Mouse (Mus musculus) forebrain, postnatal 0 days (tissue): ENCODE measurements around the gene Trmt13. TPM values are rescaled to one million over a fixed set of nuclear protein-coding genes. Genes with fewer than 3 reads are reported as not detected.
A peak's percentile ranks its signal among the peaks of the same experiment; 100 is the strongest.
"Not testable (repeated sequence)": the region's sequence is repeated elsewhere in the genome, so short reads cannot be mapped to it uniquely, and the experiment has no call there.

Experiments used
- ATAC-seq: fragments of 200-750 bp; cut with Nextera tagmentation; 2 replicates; pipeline ENCODE4 v1.8.0; 2017; ENCODE audit warnings: mild to moderate bottlenecking, moderate library complexity
- DNase-seq: peaks from one replicate; pipeline ENCODE4 v3.0.0-alpha.2; 2015
- H3K27ac ChIP-seq: fragments of 300-500 bp; sonication (generic); 2 replicates; pipeline ENCODE4 v1.5.1; 2014; ENCODE audit warnings: low read depth, mild to moderate bottlenecking, antibody characterized with exemption, low read length, moderate library complexity, mixed read lengths
- H3K27me3 ChIP-seq: fragments of 300-500 bp; sonication (generic); 2 replicates; pipeline ENCODE4 v1.6.1; 2014; ENCODE audit warnings: mild to moderate bottlenecking, low read length, mixed read lengths; ENCODE audit not compliant: insufficient read depth
- H3K36me3 ChIP-seq: fragments of 300-500 bp; sonication (generic); 2 replicates; pipeline ENCODE4 v1.6.1; 2014; ENCODE audit warnings: mild to moderate bottlenecking, moderate library complexity; ENCODE audit not compliant: insufficient read depth
- H3K4me1 ChIP-seq: fragments of 300-500 bp; sonication (generic); 2 replicates; pipeline ENCODE4 v1.6.1; 2014; ENCODE audit warnings: antibody characterized with exemption; ENCODE audit not compliant: insufficient read depth
- H3K4me2 ChIP-seq: fragments of 300-500 bp; sonication (generic); 2 replicates; pipeline ENCODE4 v1.6.1; 2014; ENCODE audit warnings: low read depth, mild to moderate bottlenecking, moderate library complexity
- H3K4me3 ChIP-seq: fragments of 300-500 bp; sonication (generic); 2 replicates; pipeline ENCODE4 v1.5.1; 2014; ENCODE audit warnings: low read depth, low read length, mixed read lengths
- H3K9ac ChIP-seq: fragments of 300-500 bp; sonication (generic); 2 replicates; pipeline ENCODE4 v1.6.1; 2014; ENCODE audit warnings: mild to moderate bottlenecking
- H3K9me3 ChIP-seq: fragments of 300-500 bp; sonication (generic); 2 replicates; pipeline ENCODE4 v1.6.1; 2016; ENCODE audit warnings: low read length
- CTCF ChIP-seq: sonication (generic); IDR thresholded peaks from 2 replicates; pipeline ENCODE4 v1.5.1; 2016; ENCODE audit warnings: antibody characterized with exemption, control low read depth, low read depth
- WGBS: fragments of 180-500 bp; shearing (Covaris S2); extraction: QIAGEN DNeasy Blood & Tissue Kit; methylation state at CpG from one replicate; pipeline ENCODE4 v1.1.7; 2014; 5-methylcytosine and 5-hydroxymethylcytosine counted together
- polyA plus RNA-seq: library from polyadenylated mRNA; unstranded; fragments of >200 nt; fragmentation: Nextera tagmentation; extraction: Ambion mirVana; gene quantifications from 2 replicates; pipeline ENCODE4 v1.2.1, GENCODE M21; 2015
- total RNA-seq: library from RNA; depleted of rRNA; stranded (reverse); fragments of >200 nt; gene quantifications from 2 replicates; pipeline ENCODE4 v1.2.3, GENCODE M21; 2014

Gene Trmt13
- total and polyA plus RNA-seq, 2 experiments from 2014 or later = 13.5 to 14.4 TPM

- Histone ChIP-seq H3K27me3 (no peaks in the 10 kb centered on the region), H3K9ac (peak overlapping the region; percentile 65), H3K27ac (peak overlapping the region; percentile 92), H3K9me3 (no peaks in the 10 kb centered on the region), H3K4me1 (peaks cover 9% of the 10 kb centered on the region; the same call in 1 of the 2 replicates), H3K4me2 (peak overlapping the region; percentile 58), H3K36me3 (peaks cover 15% of the 10 kb centered on the region), H3K4me3 (peak overlapping the region; percentile 91)
- 3% methylated on average over 22 of the region's 22 CpGs for WGBS
- DNase-seq = peak; percentile 72
- TF ChIP-seq CTCF = peak; percentile 63
- ATAC-seq = peak; percentile 87
Measured at GRCm38 (mm10) chr3:116594076-116594727, 20.2 kb downstream of the Trmt13 start.

GRCm38 (mm10) chr3:116582201-116582600 lies 32.2 kb downstream of the Trmt13 start:
- 87% methylated on average over 9 of the region's 9 CpGs for WGBS
- Histone ChIP-seq H3K9ac (no peak overlapping the region), H3K36me3 (peaks cover 51% of the 10 kb centered on the region), H3K9me3 (no peaks in the 10 kb centered on the region), H3K4me3 (no peak overlapping the region), H3K4me2 (no peak overlapping the region), H3K27ac (no peak overlapping the region), H3K4me1 (no peaks in the 10 kb centered on the region), H3K27me3 (no peaks in the 10 kb centered on the region)
- ATAC-seq = no peak
- DNase-seq = no peak
- no peak for TF ChIP-seq CTCF

- Histone ChIP-seq H3K27ac (no peak overlapping the region), H3K4me2 (no peak overlapping the region), H3K27me3 (no peaks in the 10 kb centered on the region), H3K9me3 (no peaks in the 10 kb centered on the region), H3K36me3 (peaks cover 17% of the 10 kb centered on the region), H3K9ac (no peak overlapping the region), H3K4me3 (no peak overlapping the region), H3K4me1 (no peaks in the 10 kb centered on the region)
- no peak for ATAC-seq
- no peak for DNase-seq
- WGBS = 61% methylated on average over 3 of the region's 3 CpGs
- peak; percentile 45 for TF ChIP-seq CTCF
Measured at GRCm38 (mm10) chr3:116577286-116577685, 37.1 kb downstream of the Trmt13 start.

GRCm38 (mm10) chr3:116570628-116571027 lies 43.8 kb downstream of the Trmt13 start:
- Histone ChIP-seq H3K27ac (no peak overlapping the region), H3K4me1 (no peaks in the 10 kb centered on the region), H3K4me2 (no peak overlapping the region), H3K4me3 (no peak overlapping the region), H3K9me3 (no peaks in the 10 kb centered on the region), H3K36me3 (no peaks in the 10 kb centered on the region), H3K9ac (no peak overlapping the region), H3K27me3 (no peaks in the 10 kb centered on the region)
- ATAC-seq (no peak), DNase-seq (no peak)
- 80% methylated on average over 2 of the region's 2 CpGs for WGBS
- no peak for TF ChIP-seq CTCF

GRCm38 (mm10) chr3:116563095-116563492 lies 51.3 kb downstream of the Trmt13 start:
- WGBS = 87% methylated on average over 7 of the region's 7 CpGs

GRCm38 (mm10) chr3:116562408-116563094 lies 51.8 kb downstream of the Trmt13 start, which contains the start of gene Lrrc39:
Gene Lrrc39 (plus strand): TSS chr3:116562973.
- Histone ChIP-seq H3K4me3 (no peak within 1 kb of the TSS), H3K4me2 (no peak within 1 kb of the TSS), H3K36me3 (no peaks in the 10 kb centered on the region), H3K4me1 (no peaks in the 10 kb centered on the region), H3K9ac (no peak within 1 kb of the TSS), H3K27ac (no peak within 1 kb of the TSS), H3K9me3 (no peaks in the 10 kb centered on the region), H3K27me3 (no peaks in the 10 kb centered on the region)
- TF ChIP-seq CTCF = no peak
- WGBS = 79% methylated on average over 7 of the region's 7 CpGs
- no peak for DNase-seq
- no peak for ATAC-seq

More at GRCm38 (mm10) chr3:116563095-116563492, 51.3 kb downstream of the Trmt13 start:
- no peak overlapping the region for H3K4me3 ChIP-seq
- no peak for TF ChIP-seq CTCF
- no peak overlapping the region for H3K4me2 ChIP-seq
- H3K4me1 ChIP-seq = no peaks in the 10 kb centered on the region
- no peaks in the 10 kb centered on the region for H3K36me3 ChIP-seq
- H3K9ac ChIP-seq = no peak overlapping the region
- DNase-seq (no peak), ATAC-seq (no peak)
- no peaks in the 10 kb centered on the region for H3K27me3 ChIP-seq
- H3K27ac ChIP-seq = no peak overlapping the region
- no peaks in the 10 kb centered on the region for H3K9me3 ChIP-seq

- H3K9ac ChIP-seq, ATAC-seq, H3K4me1 ChIP-seq, H3K9me3 ChIP-seq, H3K4me2 ChIP-seq, H3K27ac ChIP-seq, DNase-seq, H3K36me3 ChIP-seq, H3K4me3 ChIP-seq, H3K27me3 ChIP-seq: not testable (repeated sequence)
- 95% methylated on average over 13 of the region's 14 CpGs for WGBS
Measured at GRCm38 (mm10) chr3:116561315-116561714, 53.1 kb downstream of the Trmt13 start.
